Mouse (Mus musculus): ENCODE measurements at regions not wholly inside any gene's neighbourhood (a gene's known extent, or its start where the extent isn't known, plus 50 kb on each side); places are given as distances from the start of the nearest gene placed in this dataset.

GRCm38 (mm10) chr8:127973194-127973593, 385.2 kb upstream of the Nrp1 start:
- no peak for DNase-seq (ENCODE audit: extremely low spot score, low spot score)

GRCm38 (mm10) chr8:127977746-127978145, 380.7 kb upstream of the Nrp1 start:
- DNase-seq (ENCODE audit: extremely low spot score, low spot score) = no peak

GRCm38 (mm10) chr8:127979180-127980030, 379.0 kb upstream of the Nrp1 start:
- no peak for DNase-seq (ENCODE audit: extremely low spot score, low spot score)

- DNase-seq (ENCODE audit: extremely low spot score, low spot score) = no peak
Observed at GRCm38 (mm10) chr8:127982165-127982564, 376.2 kb upstream of the Nrp1 start.

- DNase-seq (ENCODE audit: extremely low spot score, low spot score) = no peak
Observed at GRCm38 (mm10) chr8:127985616-127986015, 372.8 kb upstream of the Nrp1 start.

GRCm38 (mm10) chr8:127988887-127989286, 369.5 kb upstream of the Nrp1 start:
- no peak for DNase-seq (ENCODE audit: extremely low spot score, low spot score)

GRCm38 (mm10) chr8:127994898-127995297, 363.5 kb upstream of the Nrp1 start:
- DNase-seq (ENCODE audit: extremely low spot score, low spot score) = no peak

GRCm38 (mm10) chr8:127995490-127995889, 362.9 kb upstream of the Nrp1 start:
- DNase-seq (ENCODE audit: extremely low spot score, low spot score) = no peak

- DNase-seq (ENCODE audit: extremely low spot score, low spot score) = no peak
Observed at GRCm38 (mm10) chr8:128002386-128002785, 356.0 kb upstream of the Nrp1 start.

- DNase-seq (ENCODE audit: extremely low spot score, low spot score) = no peak
Observed at GRCm38 (mm10) chr8:128002806-128003205, 355.6 kb upstream of the Nrp1 start.

GRCm38 (mm10) chr8:128003385-128003784, 355.0 kb upstream of the Nrp1 start:
- no peak for DNase-seq (ENCODE audit: extremely low spot score, low spot score)

- no peak for DNase-seq (ENCODE audit: extremely low spot score, low spot score)
Observed at GRCm38 (mm10) chr8:128003881-128004286, 354.5 kb upstream of the Nrp1 start.

GRCm38 (mm10) chr8:128009393-128010010, 348.9 kb upstream of the Nrp1 start:
- DNase-seq (ENCODE audit: extremely low spot score, low spot score) = no peak

- DNase-seq (ENCODE audit: extremely low spot score, low spot score) = no peak
Observed at GRCm38 (mm10) chr8:128017171-128017570, 341.2 kb upstream of the Nrp1 start.

- DNase-seq (ENCODE audit: extremely low spot score, low spot score) = no peak
Observed at GRCm38 (mm10) chr8:128023661-128024060, 334.7 kb upstream of the Nrp1 start.

- no peak for DNase-seq (ENCODE audit: extremely low spot score, low spot score)
Observed at GRCm38 (mm10) chr8:128024774-128025222, 333.6 kb upstream of the Nrp1 start.

GRCm38 (mm10) chr8:128025251-128025856, 333.1 kb upstream of the Nrp1 start:
- no peak for DNase-seq (ENCODE audit: extremely low spot score, low spot score)

GRCm38 (mm10) chr8:128026981-128027380, 331.4 kb upstream of the Nrp1 start:
- no peak for DNase-seq (ENCODE audit: extremely low spot score, low spot score)

GRCm38 (mm10) chr8:128030335-128031280, 327.8 kb upstream of the Nrp1 start:
- no peak for DNase-seq (ENCODE audit: extremely low spot score, low spot score)

- no peak for DNase-seq (ENCODE audit: extremely low spot score, low spot score)
Observed at GRCm38 (mm10) chr8:128034127-128034526, 324.3 kb upstream of the Nrp1 start.

GRCm38 (mm10) chr8:128035672-128036071, 322.7 kb upstream of the Nrp1 start:
- DNase-seq (ENCODE audit: extremely low spot score, low spot score) = no peak

Data from neural tube, embryonic 10.5 days (tissue).